Mouse (Mus musculus) embryonic facial prominence, embryonic 15.5 days (tissue): ENCODE measurements around the gene Glmp. TPM values are rescaled to one million over a fixed set of nuclear protein-coding genes. Genes with fewer than 3 reads are reported as not detected.

Experiments
- ATAC-seq: fragments of 200-750 bp; cut with Nextera tagmentation; 2 replicates; pipeline ENCODE4 v1.8.0; 2017; ENCODE audit warnings: low read depth, moderate TSS enrichment; ENCODE audit not compliant: insufficient number of reproducible peaks, low FRiP score, low TSS enrichment
- H3K27ac ChIP-seq: fragments of 300-500 bp; sonication (generic); replicated peaks from 2 replicates; pipeline ENCODE4 v1.5.1; 2015; ENCODE audit warnings: mild to moderate bottlenecking, inconsistent platforms
- H3K27me3 ChIP-seq: fragments of 300-500 bp; sonication (generic); 2 replicates; pipeline ENCODE4 v1.6.1; 2015; ENCODE audit warnings: inconsistent platforms
- H3K36me3 ChIP-seq: fragments of 300-500 bp; sonication (generic); 2 replicates; pipeline ENCODE4 v1.6.1; 2015; ENCODE audit warnings: mild to moderate bottlenecking, inconsistent platforms
- H3K4me1 ChIP-seq: fragments of 300-500 bp; sonication (generic); 2 replicates; pipeline ENCODE4 v1.6.1; 2015; ENCODE audit warnings: inconsistent platforms
- H3K4me2 ChIP-seq: fragments of 300-500 bp; sonication (generic); replicated peaks from 2 replicates; pipeline ENCODE4 v1.6.1; 2015; ENCODE audit warnings: mild to moderate bottlenecking, inconsistent platforms
- H3K4me3 ChIP-seq: fragments of 300-500 bp; sonication (generic); replicated peaks from 2 replicates; pipeline ENCODE4 v1.5.1; 2015; ENCODE audit warnings: mild to moderate bottlenecking, inconsistent platforms
- H3K9ac ChIP-seq: fragments of 300-500 bp; sonication (generic); 2 replicates; pipeline ENCODE4 v1.6.1; 2015; ENCODE audit warnings: inconsistent platforms
- H3K9me3 ChIP-seq: fragments of 300-500 bp; sonication (generic); replicated peaks from 2 replicates; pipeline ENCODE4 v1.6.1; 2016; ENCODE audit warnings: inconsistent platforms
- WGBS: fragments of 180-500 bp; shearing (Covaris S2); methylation state at CpG from one replicate; pipeline ENCODE4 v1.1.7; 2015; 5-methylcytosine and 5-hydroxymethylcytosine counted together
- polyA plus RNA-seq: library from polyadenylated mRNA; unstranded; fragments of >200 nt; fragmentation: Nextera tagmentation; extraction: Ambion mirVana; gene quantifications from 2 replicates; pipeline ENCODE4 v1.2.1, GENCODE M21; 2015

The Glmp gene
- polyA plus RNA-seq, 1 experiment from 2014 or later, result 212 TPM

GRCm38 (mm10) chr3:88296110-88296560 is 28.7 kb upstream of the Glmp start:
- Histone ChIP-seq H3K27ac (peak overlapping the region; percentile 92), H3K27me3 (no peaks in the 10 kb centered on the region), H3K9me3 (no peaks in the 10 kb centered on the region), H3K4me2 (peak overlapping the region; percentile 63), H3K4me3 (peak overlapping the region; percentile 82), H3K36me3 (peaks cover 21% of the 10 kb centered on the region), H3K4me1 (peaks cover 12% of the 10 kb centered on the region), H3K9ac (peak overlapping the region; percentile 37; the same call in 1 of the 2 replicates)
- 1% methylated on average over 12 of the region's 12 CpGs for WGBS
- ATAC-seq, result no peak

GRCm38 (mm10) chr3:88296561-88297318 is 28.1 kb upstream of the Glmp start, which contains the start of the genes Tsacc and Cct3:
Gene Tsacc, minus strand, starts transcription at chr3:88296999.
Gene Cct3, plus strand, starts transcription at chr3:88297116.
- ATAC-seq, result peak; percentile 100
- no peaks in the 10 kb centered on the region for H3K9me3 ChIP-seq
- H3K4me1 ChIP-seq, result peaks cover 12% of the 10 kb centered on the region
- no peaks in the 10 kb centered on the region for H3K27me3 ChIP-seq
- H3K4me2 ChIP-seq, result peak within 1 kb of the TSS; percentile 68
- WGBS, result under 1% methylated on average over 44 of the region's 44 CpGs
- peak within 1 kb of the TSS; percentile 94 for H3K27ac ChIP-seq
- H3K9ac ChIP-seq, result peak within 1 kb of the TSS; percentile 74
- H3K4me3 ChIP-seq, result peak within 1 kb of the TSS; percentile 82
- H3K36me3 ChIP-seq, result peaks cover 27% of the 10 kb centered on the region

- no peaks in the 10 kb centered on the region for H3K27me3 ChIP-seq
- H3K36me3 ChIP-seq, result peaks cover 32% of the 10 kb centered on the region
- peaks cover 12% of the 10 kb centered on the region for H3K4me1 ChIP-seq
- ATAC-seq, result no peak
- peak overlapping the region; percentile 74 for H3K9ac ChIP-seq
- WGBS, result under 1% methylated on average over 30 of the region's 30 CpGs
- peak overlapping the region; percentile 82 for H3K4me3 ChIP-seq
- H3K27ac ChIP-seq, result peak overlapping the region; percentile 94
- H3K4me2 ChIP-seq, result peak overlapping the region; percentile 68
- no peaks in the 10 kb centered on the region for H3K9me3 ChIP-seq
These were observed 27.4 kb upstream of the Glmp start for GRCm38 (mm10) chr3:88297321-88297851.

DNA sequence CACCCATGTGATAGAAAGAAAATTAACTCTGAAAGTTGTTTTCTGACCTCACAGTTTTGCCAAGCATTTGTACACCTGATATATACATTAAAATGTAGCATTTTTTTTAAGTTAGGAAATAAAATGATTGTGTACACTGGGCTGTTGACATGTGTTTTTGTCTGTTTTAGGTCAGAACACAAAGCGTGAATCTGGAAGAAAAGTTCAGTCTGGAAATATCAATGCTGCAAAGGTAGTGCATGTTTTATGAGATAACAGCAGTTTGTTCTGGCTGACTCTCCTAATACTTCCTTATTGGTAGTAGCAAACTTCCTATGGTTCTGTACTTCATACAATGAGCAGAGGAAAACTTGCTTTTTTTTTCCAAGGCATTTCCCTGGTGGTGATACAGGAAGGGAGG is 25.7 kb upstream of the Glmp start:
- H3K27me3 ChIP-seq, result no peaks in the 10 kb centered on the region
- peaks cover 47% of the 10 kb centered on the region for H3K36me3 ChIP-seq
- H3K9ac ChIP-seq, result no peak overlapping the region
- 92% methylated on average over 1 of the region's 1 CpGs for WGBS
- peaks cover 12% of the 10 kb centered on the region for H3K4me1 ChIP-seq
- no peak for ATAC-seq
- no peak overlapping the region for H3K4me2 ChIP-seq
- H3K9me3 ChIP-seq, result no peaks in the 10 kb centered on the region
- no peak overlapping the region for H3K4me3 ChIP-seq
- no peak overlapping the region for H3K27ac ChIP-seq

- no peak for ATAC-seq
- H3K4me3 ChIP-seq, result no peak overlapping the region
- H3K27ac ChIP-seq, result no peak overlapping the region
- peaks cover 22% of the 10 kb centered on the region for H3K36me3 ChIP-seq
- H3K9me3 ChIP-seq, result no peaks in the 10 kb centered on the region
- no peak overlapping the region for H3K4me2 ChIP-seq
- no peaks in the 10 kb centered on the region for H3K27me3 ChIP-seq
- WGBS, result 80% methylated on average over 5 of the region's 5 CpGs
- H3K4me1 ChIP-seq, result peaks cover 13% of the 10 kb centered on the region
- no peak overlapping the region for H3K9ac ChIP-seq
These were observed 4.1 kb downstream of the Glmp start for GRCm38 (mm10) chr3:88328956-88329355.

GRCm38 (mm10) chr3:88331282-88331681 is 6.5 kb downstream of the Glmp start:
- 33% methylated on average over 2 of the region's 2 CpGs for WGBS
- ATAC-seq, result no peak
- no peak overlapping the region for H3K9ac ChIP-seq

DNA sequence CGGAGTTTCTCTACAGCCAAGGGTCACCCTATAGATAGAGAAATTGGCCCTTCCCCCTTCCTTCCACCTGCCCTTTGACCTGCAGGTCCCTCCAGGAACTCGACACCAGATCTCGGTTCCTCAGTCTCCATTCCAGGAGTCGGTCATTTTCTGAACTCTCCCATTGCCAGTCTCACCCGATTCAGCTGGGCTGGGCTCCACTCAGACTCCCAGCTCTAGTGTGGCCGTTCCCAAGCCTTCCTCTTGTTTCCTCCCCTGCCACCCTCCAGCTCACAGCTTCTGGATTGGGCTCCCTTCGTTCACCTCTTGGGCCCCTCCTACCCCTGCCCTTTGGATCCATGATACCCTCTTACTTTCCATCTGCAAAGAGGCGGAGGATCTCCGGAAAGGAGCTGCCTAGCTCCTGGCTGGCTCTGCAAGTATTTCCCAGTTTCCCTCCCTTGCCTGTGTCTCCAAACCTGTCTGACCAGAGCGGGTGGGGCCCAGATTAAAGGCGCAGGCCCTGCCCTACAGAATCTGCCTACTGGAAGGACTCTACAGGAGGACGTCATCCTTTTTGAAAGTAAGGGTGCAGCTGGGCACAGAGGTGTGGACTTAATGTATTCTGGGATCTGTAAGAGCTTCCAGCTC is 9.3 kb downstream of the Glmp start:
- peak overlapping the region; percentile 32 for H3K4me3 ChIP-seq
- 40% methylated on average over 12 of the region's 12 CpGs for WGBS
- ATAC-seq, result no peak
- H3K9ac ChIP-seq, result 0 out of 2 replicates have a peak overlapping the region, but pooled peaks have one; percentile 1
- peaks cover 26% of the 10 kb centered on the region for H3K4me1 ChIP-seq
- no peaks in the 10 kb centered on the region for H3K9me3 ChIP-seq
- H3K27me3 ChIP-seq, result no peaks in the 10 kb centered on the region
- H3K27ac ChIP-seq, result peak overlapping the region; percentile 97
- 0 out of 2 replicates have a peak, but pooled peaks cover 4% of the 10 kb centered on the region for H3K36me3 ChIP-seq
- peak overlapping the region; percentile 72 for H3K4me2 ChIP-seq

More at GRCm38 (mm10) chr3:88331282-88331681, 6.5 kb downstream of the Glmp start:
- Histone ChIP-seq H3K9me3 (no peaks in the 10 kb centered on the region), H3K27ac (no peak overlapping the region), H3K27me3 (no peaks in the 10 kb centered on the region), H3K4me3 (no peak overlapping the region), H3K36me3 (peaks cover 22% of the 10 kb centered on the region), H3K4me1 (peaks cover 15% of the 10 kb centered on the region), H3K4me2 (no peak overlapping the region)

GRCm38 (mm10) chr3:88334902-88335435 is 10.1 kb downstream of the Glmp start:
- Histone ChIP-seq H3K27me3 (no peaks in the 10 kb centered on the region), H3K27ac (peak overlapping the region; percentile 97), H3K9me3 (no peaks in the 10 kb centered on the region), H3K4me3 (peak overlapping the region; percentile 91), H3K4me1 (peaks cover 26% of the 10 kb centered on the region), H3K9ac (peak overlapping the region; percentile 73), H3K4me2 (peak overlapping the region; percentile 72), H3K36me3 (no peaks in the 10 kb centered on the region)
- WGBS, result 26% methylated on average over 3 of the region's 3 CpGs
- no peak for ATAC-seq

GRCm38 (mm10) chr3:88335436-88336053 is 10.7 kb downstream of the Glmp start:
- Histone ChIP-seq H3K9me3 (no peaks in the 10 kb centered on the region), H3K4me2 (peak overlapping the region; percentile 72), H3K4me3 (peak overlapping the region; percentile 91), H3K27me3 (no peaks in the 10 kb centered on the region), H3K27ac (peak overlapping the region; percentile 97), H3K4me1 (peaks cover 26% of the 10 kb centered on the region), H3K36me3 (no peaks in the 10 kb centered on the region), H3K9ac (peak overlapping the region; percentile 73)
- WGBS, result under 1% methylated on average over 27 of the region's 27 CpGs
- peak; percentile 37 for ATAC-seq

DNA sequence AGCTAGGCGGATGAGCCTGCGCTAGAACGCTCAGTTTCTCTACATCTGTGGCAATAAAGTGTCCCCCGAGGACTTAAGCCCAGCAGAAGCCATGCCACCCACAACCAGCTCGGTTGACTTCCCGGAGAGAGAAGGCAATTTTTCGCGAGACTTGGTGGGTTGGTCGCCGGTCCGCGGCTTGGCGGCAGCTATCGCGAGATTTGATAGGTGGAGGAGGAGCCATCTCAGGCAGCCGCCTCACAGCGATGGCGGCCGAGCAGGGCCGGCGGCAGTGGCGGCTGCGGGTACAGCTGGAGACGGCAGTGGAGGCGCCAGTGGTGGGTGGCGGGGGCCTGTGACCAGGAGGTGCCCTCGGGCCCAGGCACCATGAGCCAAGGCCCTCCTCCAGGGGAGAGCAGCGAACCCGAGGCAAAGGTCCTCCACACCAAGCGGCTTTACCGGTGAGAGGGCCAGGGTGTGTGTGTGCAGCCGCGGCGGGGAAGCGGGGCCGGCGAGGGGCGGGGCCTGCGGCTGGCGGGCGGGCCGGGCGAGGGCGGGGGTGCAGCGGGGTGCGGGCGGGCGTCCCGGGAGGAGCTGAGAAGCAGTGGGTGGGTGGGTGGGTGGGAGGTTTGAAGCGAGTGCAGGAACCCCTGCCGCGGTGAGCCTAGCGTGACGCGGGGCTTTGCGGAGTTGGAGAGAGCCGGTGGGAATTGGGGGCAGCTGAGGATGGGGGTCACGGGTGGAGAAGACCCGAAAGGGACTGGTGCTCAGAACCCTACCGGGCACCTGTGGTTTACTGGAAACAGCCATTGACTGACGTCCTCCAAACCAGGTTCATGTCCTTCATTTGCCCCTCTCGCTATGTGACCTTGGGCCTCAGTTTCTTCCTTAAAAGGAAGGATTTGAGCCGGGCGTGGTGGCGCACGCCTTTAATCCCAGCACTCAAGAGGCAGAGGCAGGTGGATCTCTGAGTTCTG is 11.5 kb downstream of the Glmp start, which contains the start of the genes Tmem79 and Smg5:
Tmem79 (minus strand) TSS at position 91 of the 956 bp plus-strand sequence.
Smg5 (plus strand) TSS at position 203 of the 956 bp plus-strand sequence.
- no peaks in the 10 kb centered on the region for H3K9me3 ChIP-seq
- ATAC-seq, result peak; percentile 91
- H3K4me1 ChIP-seq, result peaks cover 26% of the 10 kb centered on the region
- peak within 1 kb of the TSS; percentile 91 for H3K4me3 ChIP-seq
- H3K9ac ChIP-seq, result peak within 1 kb of the TSS; percentile 85
- H3K36me3 ChIP-seq, result peaks cover 1% of the 10 kb centered on the region; the same call in 1 of the 2 replicates
- peak within 1 kb of the TSS; percentile 97 for H3K27ac ChIP-seq
- 1% methylated on average over 64 of the region's 66 CpGs for WGBS
- no peaks in the 10 kb centered on the region for H3K27me3 ChIP-seq
- peak within 1 kb of the TSS; percentile 72 for H3K4me2 ChIP-seq
